Mouse (Mus musculus) thymus, adult 2 months (tissue): ENCODE results near the gene Nradd.

Source experiments
- CTCF ChIP-seq: fragments of 200-500 bp; IDR thresholded peaks from 2 replicates; pipeline ENCODE4 v1.5.1; 2012; ENCODE audit warnings: mild to moderate bottlenecking, control low read depth, low read length, moderate library complexity, borderline replicate concordance; ENCODE audit not compliant: control insufficient read depth, poor library complexity, insufficient read depth; ENCODE audit errors: extremely low read depth
- POLR2A ChIP-seq: fragments of 200-500 bp; IDR thresholded peaks from 2 replicates; pipeline ENCODE4 v1.6.1; 2012; ENCODE audit warnings: mild to moderate bottlenecking, low read length, control low read depth, moderate library complexity; ENCODE audit not compliant: control insufficient read depth, poor library complexity, insufficient read depth; ENCODE audit errors: extremely low read depth

- TF ChIP-seq CTCF (no peak), POLR2A (no peak)
Measured at GRCm38 (mm10) chr9:110631651-110632275, 7.5 kb upstream of the Nradd start.
